Mouse (Mus musculus): ENCODE measurements around the gene Olfm4.

The Olfm4 gene

DNA sequence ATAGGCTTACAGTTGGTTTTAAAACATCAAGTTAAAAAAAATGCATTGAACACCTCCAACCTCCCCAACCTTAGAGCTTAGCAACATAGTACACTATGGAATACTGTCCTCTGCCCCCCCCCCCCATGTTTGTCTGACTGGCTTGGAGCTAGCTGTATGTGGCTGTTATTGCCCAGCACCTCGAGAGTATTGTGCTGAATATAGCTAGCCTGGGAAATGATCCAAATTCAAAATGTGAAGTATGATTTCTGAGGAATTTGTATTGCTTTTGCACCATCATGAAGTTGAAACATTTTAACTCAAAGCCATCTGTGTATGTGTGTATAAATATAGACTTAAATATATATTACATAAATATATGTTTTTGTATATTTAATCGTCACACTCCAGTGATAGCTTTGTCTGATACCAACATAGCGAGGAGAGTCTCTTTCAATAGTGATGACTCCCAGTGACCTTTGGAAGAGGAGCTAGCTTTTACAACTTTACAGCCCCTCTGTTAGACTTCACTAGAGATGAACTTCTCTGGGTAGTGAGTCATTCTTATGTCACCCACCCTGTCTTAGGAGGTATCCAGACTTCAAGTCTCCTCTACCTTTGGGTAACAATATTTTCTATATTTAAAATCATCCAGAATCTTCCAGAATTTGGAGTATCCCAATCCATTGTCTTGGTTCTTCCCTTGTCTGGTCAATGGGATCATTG lies 45.6 kb downstream of the Olfm4 start:
- no peak for DNase-seq (ENCODE audit: low read depth)

DNA sequence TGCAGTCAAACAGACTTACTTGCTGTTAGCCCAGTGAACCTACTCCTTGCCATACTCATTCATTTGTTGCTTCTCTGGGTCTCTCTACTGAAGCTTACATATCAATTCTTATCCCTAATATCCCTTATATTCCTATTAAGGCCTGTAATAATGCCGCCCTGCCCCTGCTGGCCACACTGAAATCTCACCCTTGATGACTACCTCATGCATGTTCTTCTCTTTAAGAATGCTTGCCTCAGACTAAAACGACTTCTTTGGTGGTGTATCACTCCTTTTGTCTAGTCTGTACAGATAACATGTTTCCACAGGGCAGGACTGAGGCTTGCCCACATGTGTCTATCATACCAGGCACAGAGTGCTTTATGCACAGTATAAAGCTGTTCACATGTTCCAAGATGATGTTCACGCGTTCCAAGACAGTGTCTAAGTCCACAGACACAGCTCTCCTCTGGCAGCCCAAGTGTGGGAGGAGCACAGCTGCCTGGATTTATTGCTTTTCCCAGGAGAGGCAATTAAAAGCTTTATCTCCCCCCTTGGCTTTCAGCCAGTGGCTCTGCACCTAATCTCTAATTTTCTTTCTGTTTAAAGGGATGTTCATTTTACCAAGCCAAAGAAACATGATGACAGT lies 55.9 kb downstream of the Olfm4 start:
- DNase-seq (ENCODE audit: low read depth): no peak

DNA sequence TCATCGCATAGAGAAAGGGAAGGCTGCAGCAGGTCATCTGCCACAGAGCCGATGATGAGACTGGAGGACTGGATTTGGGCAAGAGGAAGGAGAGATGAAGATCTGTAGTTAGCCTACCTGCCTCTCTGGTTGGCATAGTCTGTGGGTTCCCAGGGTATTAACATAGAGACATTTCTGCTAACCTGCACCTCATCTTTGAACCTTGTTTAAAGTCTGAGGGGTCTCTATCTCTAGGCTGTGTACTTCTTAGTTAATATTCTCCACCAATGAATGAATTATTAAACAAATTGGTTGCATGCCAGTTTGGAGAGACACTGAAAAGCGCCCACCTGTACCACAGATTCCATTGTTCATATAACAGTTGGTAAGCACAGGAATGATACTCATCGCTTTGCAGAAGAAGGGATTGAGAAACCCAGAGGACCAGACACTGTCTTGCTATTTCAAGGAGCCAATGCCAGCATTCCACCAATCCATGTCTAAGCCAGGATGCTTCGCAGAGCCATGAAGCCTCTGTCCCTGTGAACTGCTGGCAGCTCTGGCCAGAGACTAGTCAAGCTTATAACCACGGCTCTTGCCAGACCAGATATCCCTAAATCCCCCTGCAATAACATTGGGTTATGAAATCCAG lies 62.3 kb downstream of the Olfm4 start:
- no peak for DNase-seq (ENCODE audit: low read depth)

DNA sequence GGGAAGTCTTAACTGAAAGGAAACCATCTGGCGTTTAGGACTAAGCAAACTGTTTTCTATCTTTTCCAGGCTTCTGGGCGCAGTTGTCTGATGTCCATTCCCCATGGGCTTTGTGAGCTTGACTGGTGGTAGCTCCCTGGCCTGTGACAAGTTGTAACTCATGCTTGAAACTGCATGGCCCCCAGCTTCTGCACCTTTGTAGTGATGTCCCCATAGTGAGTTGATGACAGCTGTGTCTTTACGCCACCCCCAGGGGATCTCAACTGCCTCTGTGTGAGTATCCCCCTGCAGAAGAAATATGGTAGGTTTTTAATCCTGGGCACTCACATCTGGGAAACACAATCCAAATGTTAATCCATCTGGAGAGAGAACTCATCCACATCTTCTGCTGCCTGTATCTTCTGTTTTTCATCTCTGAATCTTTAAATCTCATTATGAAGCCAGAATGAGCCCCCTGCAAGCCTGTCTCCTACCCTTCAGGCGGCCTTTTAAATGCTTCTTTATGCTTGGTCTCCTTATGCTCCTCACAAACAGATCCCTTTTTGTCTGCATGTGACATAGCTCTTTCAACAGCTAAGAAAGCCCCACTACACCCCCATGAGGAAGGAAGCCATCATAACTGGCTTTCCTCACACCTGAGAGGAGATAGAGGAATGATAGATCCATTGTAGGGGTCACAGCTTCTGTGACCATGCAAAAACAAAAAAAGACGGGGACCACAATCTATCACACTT lies 63.7 kb downstream of the Olfm4 start:
- DNase-seq (ENCODE audit: low read depth): no peak

DNA sequence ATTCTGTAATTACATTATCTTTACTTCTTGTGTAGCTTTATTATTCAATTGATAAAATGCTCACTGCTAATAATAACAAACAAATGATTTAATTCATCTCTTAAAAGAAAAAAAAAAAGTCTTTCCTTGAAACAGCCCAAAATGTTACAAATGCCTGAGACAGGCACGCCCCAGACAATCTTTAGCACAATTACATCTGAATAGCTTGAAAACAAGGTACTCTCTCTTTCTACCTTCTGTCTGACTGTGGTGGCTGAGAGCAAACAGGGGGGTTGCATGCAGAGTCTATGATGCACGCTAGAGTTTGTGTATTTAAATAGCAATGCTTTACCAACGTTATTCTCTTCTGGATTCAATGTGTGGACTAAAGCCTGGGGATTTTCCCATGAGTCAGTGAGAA lies 71.8 kb downstream of the Olfm4 start:
- no peak for DNase-seq (ENCODE audit: low read depth)

DNA sequence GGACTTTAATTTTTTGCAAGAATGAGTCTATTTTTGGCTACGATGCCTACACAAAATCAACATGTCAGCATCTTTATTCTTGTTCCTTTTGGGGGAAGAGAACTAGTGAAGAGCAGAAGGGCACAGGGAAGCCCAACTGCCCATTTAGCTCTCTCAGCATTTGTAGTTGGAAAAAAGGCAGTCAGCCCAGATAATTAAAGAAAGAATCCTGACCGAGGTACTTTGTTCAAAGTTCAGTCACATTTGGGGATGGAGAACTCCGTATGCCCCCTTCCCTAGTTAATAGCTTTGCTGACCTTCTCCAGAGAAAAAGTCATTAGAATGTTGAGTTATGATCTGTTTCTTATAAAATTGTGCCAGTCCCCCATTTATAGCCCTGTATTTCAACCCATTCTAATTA lies 77.8 kb downstream of the Olfm4 start:
- DNase-seq (ENCODE audit: low read depth): no peak

DNA sequence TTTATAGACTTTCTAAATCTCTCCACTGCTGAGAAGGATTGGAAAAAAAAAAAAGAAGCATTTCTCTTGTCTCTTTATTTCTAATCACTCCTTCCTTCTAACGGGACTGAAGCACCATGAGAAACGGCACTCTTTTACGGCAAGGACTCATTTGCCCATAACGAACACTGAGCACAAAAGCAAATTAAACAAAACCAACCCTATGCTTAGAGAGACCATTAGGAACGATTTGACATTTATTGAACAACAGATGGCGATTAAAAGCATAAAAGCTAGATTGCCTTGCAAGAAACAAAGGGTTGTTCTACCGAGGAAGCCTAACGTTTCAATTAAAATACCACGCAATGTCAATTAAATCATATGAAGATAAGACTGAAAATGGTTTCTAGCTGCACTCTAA lies 79.0 kb downstream of the Olfm4 start:
- no peak for DNase-seq (ENCODE audit: low read depth)

DNA sequence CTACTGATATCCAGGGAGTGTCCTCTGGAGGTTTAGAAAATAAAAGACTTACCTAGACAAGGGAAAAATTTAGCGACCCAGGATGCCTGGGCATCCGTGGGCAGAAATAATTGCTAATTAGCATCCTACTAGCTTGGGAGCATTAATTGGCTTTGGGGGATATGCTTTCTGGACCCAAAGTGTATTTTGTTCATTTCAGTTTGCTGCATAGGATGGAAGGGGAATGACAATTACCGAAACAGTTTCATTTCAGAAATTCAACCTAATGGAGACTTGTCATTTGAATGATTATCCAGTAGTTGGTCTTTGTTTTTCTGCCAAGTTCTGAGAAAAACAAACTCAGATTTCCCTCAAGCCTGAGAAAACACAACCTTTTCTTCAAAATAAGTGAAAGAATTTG lies 86.7 kb downstream of the Olfm4 start:
- no peak for DNase-seq (ENCODE audit: low read depth)
